Comparison of ENCODE assay signal across 8 mouse cellular contexts in the genomic region with DNA sequence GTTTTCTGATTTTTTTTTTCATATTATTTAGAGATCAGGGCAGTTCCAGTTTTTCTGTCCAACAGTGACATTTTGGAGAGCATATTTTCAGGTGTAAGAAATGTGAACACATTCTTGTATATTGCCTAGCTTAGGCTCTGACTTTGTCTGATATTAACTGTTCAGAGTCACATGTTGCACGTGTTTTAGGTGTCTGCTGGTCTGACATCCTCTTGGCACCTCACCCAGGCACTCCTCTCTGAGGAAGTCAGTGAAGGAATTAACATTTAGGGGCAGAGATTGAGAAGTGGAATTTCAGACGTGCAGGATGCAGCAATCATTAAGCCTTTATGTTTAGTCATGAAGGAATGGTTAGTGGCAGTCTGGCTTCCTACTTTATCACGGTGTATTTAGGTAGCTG. TPM values are rescaled to one million over a fixed set of nuclear protein-coding genes. Genes with fewer than 3 reads are reported as not detected.
DNase-seq lines count a peak whose midpoint lies in the region; ATAC-seq and TF ChIP-seq lines count a peak whose summit lies in the region.

No protein-coding gene starts in this region.

- H3K27ac ChIP-seq in heart, embryonic 14.5 days (replicated peaks in 1 of 2; ENCODE audit: control insufficient read depth in 1 of 2, insufficient read depth in 1 of 2, low read depth in 2 of 2, low read length in 2 of 2), result no peak overlapping the region
- no peak overlapping the region; the same call in 1 of the 2 replicates for H3K27ac ChIP-seq in ES-Bruce4 (ENCODE audit: insufficient read depth, low read length)
- H3K27ac ChIP-seq in hindbrain, embryonic 10.5 days, result no peak overlapping the region
- H3K27ac ChIP-seq in liver, postnatal 0 days (ENCODE audit: low read depth), result no peak overlapping the region

- TF ChIP-seq POLR2A in ES-Bruce4 (IDR thresholded peaks at IDR 0.05; ENCODE audit: insufficient read depth, low read length), result no peak

- peak overlapping the region in 1 of 2 experiments; percentile 61; a peak in 2 of 4 replicates for H3K4me3 ChIP-seq in heart, embryonic 14.5 days (ENCODE audit: control insufficient read depth in 1 of 2, insufficient read depth in 1 of 2, low read depth in 1 of 2, low read length in 2 of 2)
- peak overlapping the region; percentile 81 for H3K4me3 ChIP-seq in ES-Bruce4 (ENCODE audit: low read depth, low read length)
- H3K4me3 ChIP-seq in hindbrain, embryonic 10.5 days, result peak overlapping the region; percentile 92
- peak overlapping the region; percentile 89 for H3K4me3 ChIP-seq in liver, postnatal 0 days (ENCODE audit: low read depth, low read length)

- no peak overlapping the region; the same call in 1 of the 2 replicates for H3K9ac ChIP-seq in heart, embryonic 14.5 days (ENCODE audit: low read length)
- H3K9ac ChIP-seq in ES-Bruce4 (ENCODE audit: low read depth, poor library complexity, severe bottlenecking), result peak overlapping the region; percentile 79
- peak overlapping the region; percentile 41 for H3K9ac ChIP-seq in liver, postnatal 0 days (replicated peaks)

- H3K4me2 ChIP-seq in heart, embryonic 14.5 days (ENCODE audit: low read length), result peak overlapping the region; percentile 67
- H3K4me2 ChIP-seq in liver, postnatal 0 days (ENCODE audit: low read depth, low read length), result peak overlapping the region; percentile 66

- peaks cover 26% of the 10 kb centered on the region for H3K36me3 ChIP-seq in heart, embryonic 14.5 days (ENCODE audit: control insufficient read depth, insufficient read depth, low read length)
- peaks cover 19% of the 10 kb centered on the region for H3K36me3 ChIP-seq in ES-Bruce4 (ENCODE audit: control insufficient read depth, insufficient read depth, low read length, poor library complexity, severe bottlenecking)
- H3K36me3 ChIP-seq in hindbrain, embryonic 10.5 days, result peaks cover 34% of the 10 kb centered on the region
- peaks cover 17% of the 10 kb centered on the region for H3K36me3 ChIP-seq in liver, postnatal 0 days (replicated peaks; ENCODE audit: insufficient read depth, low read length)

- WGBS in heart, embryonic 14.5 days, result 52% methylated on average over 3 of the region's 3 CpGs
- WGBS in hindbrain, embryonic 10.5 days, result 79% methylated on average over 3 of the region's 3 CpGs
- WGBS in liver, postnatal 0 days (ENCODE audit: insufficient replicate concordance), result 26% methylated on average over 3 of the region's 3 CpGs

- DNase-seq in heart, adult 9 months (ENCODE audit: low spot score in 2 of 2), result no peak
- no peak for DNase-seq in hindbrain, embryonic 10.5 days (ENCODE audit: low spot score)
- DNase-seq in liver, postnatal 0 days, result no peak
- no peak for DNase-seq in adrenal gland, postnatal 36 days
- DNase-seq in layer of hippocampus, adult 18-20 months (ENCODE audit: low spot score in 2 of 2), result no peak
- DNase-seq in gastrocnemius, postnatal 10 days, result no peak

- no peaks in the 10 kb centered on the region for H3K9me3 ChIP-seq in heart, embryonic 14.5 days (ENCODE audit: control insufficient read depth, low read length)
- no peaks in the 10 kb centered on the region for H3K9me3 ChIP-seq in ES-Bruce4 (replicated peaks; ENCODE audit: control insufficient read depth, insufficient read depth, low read length, poor library complexity, severe bottlenecking)
- H3K9me3 ChIP-seq in hindbrain, embryonic 10.5 days, result no peaks in the 10 kb centered on the region
- no peaks in the 10 kb centered on the region for H3K9me3 ChIP-seq in liver, postnatal 0 days (ENCODE audit: low read length)

- no peak for ATAC-seq in heart, embryonic 14.5 days (ENCODE audit: insufficient number of reproducible peaks, insufficient read depth, low FRiP score, low read depth)
- ATAC-seq in liver, postnatal 0 days, result no peak

- no peaks in the 10 kb centered on the region for H3K27me3 ChIP-seq in heart, embryonic 14.5 days (ENCODE audit: control insufficient read depth, insufficient read depth, low read length)
- no peaks in the 10 kb centered on the region for H3K27me3 ChIP-seq in ES-Bruce4 (ENCODE audit: control insufficient read depth, insufficient read depth, low read length, poor library complexity, severe bottlenecking)
- H3K27me3 ChIP-seq in hindbrain, embryonic 10.5 days (ENCODE audit: insufficient read depth, poor library complexity, severe bottlenecking), result no peaks in the 10 kb centered on the region
- no peaks in the 10 kb centered on the region for H3K27me3 ChIP-seq in liver, postnatal 0 days (ENCODE audit: insufficient read depth, low read length)

- TF ChIP-seq CTCF in ES-Bruce4 (IDR thresholded peaks at IDR 0.05; ENCODE audit: low read depth, low read length), result no peak
- no peak for TF ChIP-seq CTCF in liver, postnatal 0 days (IDR thresholded peaks at IDR 0.05; ENCODE audit: low read depth)

- no peak for TF ChIP-seq EP300 in ES-Bruce4 (IDR thresholded peaks at IDR 0.05; ENCODE audit: insufficient read depth, low read depth, low read length)
- TF ChIP-seq EP300 in liver, postnatal 0 days (IDR thresholded peaks at IDR 0.05; ENCODE audit: low read depth), result no peak

- peaks cover 4 to 8% of the 10 kb centered on the region in 2 experiments; a peak in 3 of 4 replicates for H3K4me1 ChIP-seq in heart, embryonic 14.5 days (ENCODE audit: control insufficient read depth in 2 of 2, insufficient read depth in 2 of 2, low read length in 2 of 2)
- no peaks in the 10 kb centered on the region for H3K4me1 ChIP-seq in ES-Bruce4 (ENCODE audit: control insufficient read depth, insufficient read depth, low read length)
- H3K4me1 ChIP-seq in hindbrain, embryonic 10.5 days (replicated peaks), result peaks cover 8% of the 10 kb centered on the region
- H3K4me1 ChIP-seq in liver, postnatal 0 days (ENCODE audit: insufficient read depth), result peaks cover 9% of the 10 kb centered on the region

RNA-seq across cellular contexts. Expression of a gene that starts 22.8 kb away (rescaled TPM):
- 18.8 and 20.6 TPM in 2 replicates for polyA plus RNA-seq in heart, embryonic 14.5 days (2014; fragmentation: Nextera tagmentation; extraction: Ambion mirVana)
- 44.9 and 50.5 TPM in 2 replicates for polyA plus RNA-seq in ES-Bruce4 (2011; ENCODE audit: insufficient read depth, insufficient read length, low read depth, missing spikeins)
- polyA plus RNA-seq in hindbrain, embryonic 10.5 days (2016; fragmentation: Nextera tagmentation; extraction: Ambion mirVana), result 70.7 and 71.2 TPM in 2 replicates
- polyA plus RNA-seq in liver, postnatal 0 days (2015; fragmentation: Nextera tagmentation; extraction: Ambion mirVana), result 10.6 and 11.7 TPM in 2 replicates
- 10 to 100 TPM; 24.3 to 27.1 TPM for total RNA-seq in adrenal gland, postnatal 36 days (2021)
- 10 to 100 TPM; 16.1 to 18.2 TPM for total RNA-seq in layer of hippocampus, adult 18-20 months (2021)
- 10 to 100 TPM; 10.5 to 13.0 TPM for total RNA-seq in gastrocnemius, postnatal 10 days (2021)

RNA-seq across cellular contexts. Expression of a gene that starts 23.0 kb away (rescaled TPM):
- 12.5 and 14.0 TPM in 2 replicates for polyA plus RNA-seq in heart, embryonic 14.5 days (2014; fragmentation: Nextera tagmentation; extraction: Ambion mirVana)
- polyA plus RNA-seq in ES-Bruce4 (2011; ENCODE audit: insufficient read depth, insufficient read length, low read depth, missing spikeins), result 19.8 and 20.1 TPM in 2 replicates
- 14.3 and 15.2 TPM in 2 replicates for polyA plus RNA-seq in hindbrain, embryonic 10.5 days (2016; fragmentation: Nextera tagmentation; extraction: Ambion mirVana)
- 3.5 and 3.9 TPM in 2 replicates for polyA plus RNA-seq in liver, postnatal 0 days (2015; fragmentation: Nextera tagmentation; extraction: Ambion mirVana)
- 10 to 100 TPM; 13.3 to 19.8 TPM for total RNA-seq in adrenal gland, postnatal 36 days (2021)
- total RNA-seq in layer of hippocampus, adult 18-20 months (2021), result 10 to 100 TPM; 27.5 to 29.0 TPM
- 1 to 10 TPM; 7.3 to 8.3 TPM for total RNA-seq in gastrocnemius, postnatal 10 days (2021)

RNA-seq across cellular contexts. Expression of a gene that starts 58.7 kb away (rescaled TPM):
- 48.4 and 54.2 TPM in 2 replicates for polyA plus RNA-seq in heart, embryonic 14.5 days (2014; fragmentation: Nextera tagmentation; extraction: Ambion mirVana)
- polyA plus RNA-seq in ES-Bruce4 (2011; ENCODE audit: insufficient read depth, insufficient read length, low read depth, missing spikeins), result 151 and 160 TPM in 2 replicates
- polyA plus RNA-seq in hindbrain, embryonic 10.5 days (2016; fragmentation: Nextera tagmentation; extraction: Ambion mirVana), result 67.0 and 68.3 TPM in 2 replicates
- 10.8 and 11.5 TPM in 2 replicates for polyA plus RNA-seq in liver, postnatal 0 days (2015; fragmentation: Nextera tagmentation; extraction: Ambion mirVana)
- 100 to 1,000 TPM; 144 to 180 TPM for total RNA-seq in adrenal gland, postnatal 36 days (2021)
- 100 to 1,000 TPM; 508 to 535 TPM for total RNA-seq in layer of hippocampus, adult 18-20 months (2021)
- 10 to 100 TPM; 62.3 to 64.2 TPM for total RNA-seq in gastrocnemius, postnatal 10 days (2021)
